Mouse (Mus musculus) ovary, adult 2 months (tissue): ENCODE results near the gene Olfr980. TPM values are rescaled to one million over a fixed set of nuclear protein-coding genes. Genes with fewer than 3 reads are reported as not detected.

Experiments
- polyA plus RNA-seq: library from polyadenylated mRNA; depleted of rRNA; stranded (reverse); fragments of >200 nt; gene quantifications from 2 replicates; pipeline ENCODE4 v1.2.3, GENCODE M21; 2012; rRNA removed

Gene Olfr980
- polyA plus RNA-seq = not detected in 2 replicates

GRCm38 (mm10) chr9:40009482-40009881 is at the start of gene Olfr980:
Gene Olfr980, minus strand, starts transcription at chr9:40009582.

DNA sequence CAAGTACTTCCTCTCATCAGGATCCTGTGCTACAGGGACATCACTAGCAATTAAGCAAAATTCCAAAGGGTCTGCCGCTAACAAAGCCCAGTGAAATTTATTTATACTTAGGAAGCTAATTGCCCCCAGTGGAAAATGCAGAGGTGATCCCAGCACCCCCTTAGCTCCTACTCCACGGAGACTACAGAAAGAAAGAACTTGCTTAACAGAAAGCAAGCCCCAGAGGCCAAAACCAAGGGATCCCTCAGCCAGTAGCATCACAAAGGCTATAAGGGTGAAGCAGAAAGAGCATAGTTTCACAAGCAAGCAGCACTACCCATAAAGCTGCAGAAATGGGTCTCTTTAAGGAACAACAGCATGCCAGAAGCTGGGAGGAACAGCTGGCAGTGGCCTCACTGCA is 11.8 kb upstream of the Olfr980 start, which contains the start of gene Olfr981:
Gene Olfr981, plus strand, starts transcription at position 301 of the 400 bp plus-strand sequence.

GRCm38 (mm10) chr9:40003365-40003764 is 6.0 kb downstream of the Olfr980 start, which contains the start of gene Olfr979:
Gene Olfr979, minus strand, starts transcription at chr9:40003465.

DNA sequence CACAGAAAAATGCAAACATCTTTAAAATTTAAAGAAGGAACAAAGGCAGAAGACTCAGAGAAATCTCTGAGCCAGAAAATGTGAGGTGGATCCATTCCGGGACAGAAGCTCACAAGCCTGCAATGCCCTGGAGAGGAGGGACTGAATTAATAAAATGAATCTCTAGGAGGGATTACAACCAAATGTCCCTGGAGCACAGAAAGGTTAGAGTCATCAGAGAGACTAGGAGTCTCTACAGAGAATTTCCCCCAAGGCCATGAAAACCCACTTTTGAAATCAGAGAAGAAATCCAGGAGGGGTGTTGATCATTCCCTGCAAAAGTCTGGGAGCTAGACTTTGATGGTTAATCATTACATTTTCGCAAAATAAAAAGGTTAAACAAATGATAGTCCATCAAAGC is 17.6 kb downstream of the Olfr980 start, which contains the start of gene Olfr978:
Gene Olfr978, plus strand, starts transcription at position 301 of the 400 bp plus-strand sequence.

GRCm38 (mm10) chr9:39961033-39961432 is 48.3 kb downstream of the Olfr980 start, which contains the start of gene Olfr976:
Gene Olfr976, minus strand, starts transcription at chr9:39961133.

Other genes starting within 250 kb of the Olfr980 start
- not detected in 2 replicates for gene Olfr968, start 226.3 kb downstream of the Olfr980 start, polyA plus RNA-seq
- gene Olfr969, start 218.6 kb downstream of the Olfr980 start, polyA plus RNA-seq = not detected in 2 replicates
- not detected in 2 replicates for gene Olfr970, start 200.7 kb downstream of the Olfr980 start, polyA plus RNA-seq
- gene Olfr971, start 172.7 kb downstream of the Olfr980 start, polyA plus RNA-seq = not detected in 2 replicates
- not detected in 2 replicates for gene Olfr972, start 143.2 kb downstream of the Olfr980 start, polyA plus RNA-seq
- not detected in 2 replicates for gene Olfr229, start 102.2 kb downstream of the Olfr980 start, polyA plus RNA-seq
- gene Olfr974, start 72.1 kb downstream of the Olfr980 start, polyA plus RNA-seq = not detected in 2 replicates
- 0.08 TPM in 1 of 2 replicates, not detected in the other for gene Olfr975, start 57.5 kb downstream of the Olfr980 start, polyA plus RNA-seq
- 1.4 and 1.5 TPM in 2 replicates for gene Olfr976, start 48.4 kb downstream of the Olfr980 start, polyA plus RNA-seq
- not detected in 2 replicates for gene Olfr978, start 17.5 kb downstream of the Olfr980 start, polyA plus RNA-seq
- gene Olfr979, start 6.1 kb downstream of the Olfr980 start, polyA plus RNA-seq = not detected in 2 replicates
- gene Olfr981, start 11.9 kb upstream of the Olfr980 start, polyA plus RNA-seq = not detected in 2 replicates
- not detected in 2 replicates for gene Olfr982, start 64.2 kb upstream of the Olfr980 start, polyA plus RNA-seq
- not detected in 2 replicates for gene Olfr983, start 84.0 kb upstream of the Olfr980 start, polyA plus RNA-seq
- not detected in 2 replicates for gene Olfr984, start 104.6 kb upstream of the Olfr980 start, polyA plus RNA-seq
- gene Olfr985, start 120.6 kb upstream of the Olfr980 start, polyA plus RNA-seq = not detected in 2 replicates
- gene Tmem225, start 138.5 kb upstream of the Olfr980 start, polyA plus RNA-seq = not detected in 2 replicates
- gene Olfr986, start 171.3 kb upstream of the Olfr980 start, polyA plus RNA-seq = not detected in 2 replicates
- gene Zfp202, start 182.7 kb upstream of the Olfr980 start, polyA plus RNA-seq = 2.0 and 2.4 TPM in 2 replicates